Mouse (Mus musculus) brain, adult 2 months (tissue): ENCODE results near the gene Rpl38.
A peak's percentile ranks its signal among the peaks of the same experiment; 100 is the strongest.
"Not testable (repeated sequence)": the region's sequence is repeated elsewhere in the genome, so short reads cannot be mapped to it uniquely, and the experiment has no call there.

Source experiments
- DNase-seq: peaks from one replicate; pipeline ENCODE4 v3.0.0; 2011; ENCODE audit warnings: low read depth, low spot score

Rpl38 gene

GRCm38 (mm10) chr11:114656994-114657644, 11.2 kb upstream of the Rpl38 start:
- no peak for DNase-seq

GRCm38 (mm10) chr11:114657737-114658136, 10.6 kb upstream of the Rpl38 start:
- peak; percentile 63 for DNase-seq

DNA sequence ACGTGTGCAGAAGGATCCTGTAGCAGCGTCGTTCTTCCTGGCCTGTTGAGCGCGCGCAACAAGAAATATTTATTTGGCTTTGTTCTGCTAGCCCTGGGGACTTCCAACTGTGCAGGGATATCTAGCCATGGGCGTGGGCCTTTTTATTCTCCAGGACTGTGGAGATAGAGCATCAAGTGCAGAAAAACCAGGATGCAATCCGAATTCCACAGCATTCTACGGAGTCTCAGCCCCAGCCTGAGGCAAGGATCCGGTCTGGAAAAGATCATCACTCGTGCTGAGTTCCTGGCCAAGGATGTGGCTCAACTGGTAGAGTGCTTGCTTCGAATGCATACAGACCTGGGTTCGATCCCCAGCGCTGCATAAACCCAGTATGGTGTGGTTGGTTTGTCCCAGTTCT, 6.2 kb upstream of the Rpl38 start:
- DNase-seq = no peak

DNA sequence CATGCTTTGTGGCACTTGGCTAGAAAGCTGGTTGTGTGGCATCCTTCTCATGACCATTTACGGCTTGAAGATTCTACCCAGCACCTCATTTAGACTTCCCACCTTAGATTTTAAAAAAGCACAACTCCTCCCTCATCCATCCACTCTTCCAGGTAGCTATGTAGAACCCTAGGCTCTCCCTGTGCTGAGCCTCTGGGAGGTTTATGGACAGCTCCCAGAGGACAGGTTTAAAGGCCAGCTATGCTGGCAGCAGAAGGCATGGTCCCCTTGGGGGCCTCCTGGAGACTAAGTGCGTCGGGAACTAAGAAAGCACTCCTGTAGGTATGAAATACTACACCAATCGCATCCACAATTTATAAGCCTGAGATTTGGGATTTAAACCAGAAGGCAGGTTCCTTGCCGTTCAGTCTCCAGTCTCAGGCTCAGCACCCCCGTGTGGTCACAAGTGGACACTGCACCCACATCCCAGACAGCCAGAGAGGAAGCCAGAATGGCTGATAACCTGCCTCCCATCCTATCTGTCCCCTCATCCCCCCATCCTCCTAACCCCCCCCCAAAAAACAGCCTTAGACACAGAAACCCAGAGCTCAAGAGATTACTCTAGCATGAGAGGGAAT, 5.5 kb upstream of the Rpl38 start:
- DNase-seq = peak; percentile 76

DNA sequence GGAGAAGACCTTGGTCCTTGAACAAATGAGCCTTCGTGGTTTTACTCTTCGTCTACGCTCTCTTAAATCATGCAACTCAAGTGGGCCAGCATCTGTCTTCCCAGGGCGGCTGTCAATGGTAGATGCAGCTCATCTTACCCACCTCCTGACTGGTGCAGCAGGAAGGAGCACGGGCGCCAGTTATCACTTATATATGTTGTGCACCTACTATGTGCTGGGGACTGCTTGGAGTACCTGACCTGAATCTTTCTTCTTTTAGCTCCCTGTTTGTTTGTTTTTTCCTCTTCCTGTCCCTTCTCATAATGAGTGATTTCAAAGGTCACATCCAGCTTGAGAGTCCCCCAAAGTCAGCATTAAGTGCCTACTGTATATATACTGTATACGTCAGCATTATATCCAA, 4.2 kb upstream of the Rpl38 start:
- DNase-seq = no peak

- DNase-seq = no peak
Observed at GRCm38 (mm10) chr11:114665463-114665862, 2.9 kb upstream of the Rpl38 start.

- DNase-seq = no peak
Observed at GRCm38 (mm10) chr11:114666786-114667185, 1.5 kb upstream of the Rpl38 start.

GRCm38 (mm10) chr11:114667236-114667931, 940 bp upstream of the Rpl38 start:
- DNase-seq = no peak

DNA sequence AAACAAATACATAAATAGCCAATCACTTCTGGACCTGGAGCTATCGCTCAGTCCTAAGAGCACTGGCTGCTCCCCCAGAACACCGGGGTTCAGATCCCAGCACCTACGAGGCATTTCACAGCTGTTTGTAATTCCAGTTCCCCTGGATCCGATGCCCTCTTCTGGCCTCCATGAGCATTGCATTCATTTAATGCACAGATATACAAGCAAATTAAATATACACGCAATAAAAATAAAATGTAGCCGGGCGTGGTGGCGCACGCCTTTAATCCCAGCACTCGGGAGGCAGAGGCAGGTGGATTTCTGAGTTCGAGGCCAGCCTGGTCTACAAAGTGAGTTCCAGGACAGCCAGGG, 415 bp upstream of the Rpl38 start:
- DNase-seq = peak; percentile 46

GRCm38 (mm10) chr11:114668741-114669623, 658 bp downstream of the Rpl38 start:
- DNase-seq = peak; percentile 93

- no peak for DNase-seq
Observed at GRCm38 (mm10) chr11:114669651-114670168, 1.4 kb downstream of the Rpl38 start.

DNA sequence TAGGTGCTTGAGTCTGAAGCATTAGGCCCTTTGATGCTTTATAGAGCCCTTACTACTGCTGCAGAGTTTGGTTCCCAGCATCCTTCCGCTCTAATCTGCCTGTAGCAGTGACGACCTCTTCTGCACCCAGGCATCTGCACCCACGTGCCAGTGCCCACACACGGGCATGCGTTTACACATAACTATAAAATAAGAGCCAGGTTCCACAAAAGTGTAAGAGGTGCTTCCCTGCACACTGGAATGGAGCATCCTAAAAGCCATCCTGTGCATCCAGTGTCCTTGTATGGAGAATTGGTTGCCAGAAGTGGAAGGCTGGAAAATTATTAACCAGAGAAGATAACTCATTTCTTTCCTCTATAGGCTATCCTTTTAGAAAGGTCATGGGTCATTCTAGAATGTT, 2.8 kb downstream of the Rpl38 start:
- no peak for DNase-seq

- DNase-seq = peak; percentile 74
Observed at GRCm38 (mm10) chr11:114672794-114673718, 4.7 kb downstream of the Rpl38 start.

DNA sequence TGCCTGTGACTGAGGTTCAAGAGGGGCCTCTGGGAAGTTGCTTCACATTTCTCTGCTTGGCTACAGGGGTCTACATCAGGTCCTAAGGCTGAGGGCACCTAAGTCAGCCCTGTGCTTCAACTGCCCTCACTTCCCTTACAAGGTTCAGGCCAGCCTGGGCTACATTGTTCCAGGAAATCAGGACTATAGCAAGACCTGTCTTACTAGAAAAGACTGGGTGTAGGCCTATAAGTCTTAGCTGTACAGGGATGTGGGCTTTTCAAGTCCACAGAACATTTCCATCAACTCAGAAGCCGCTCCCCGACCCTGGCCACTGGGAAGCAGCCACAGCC, 5.4 kb downstream of the Rpl38 start:
- no peak for DNase-seq

GRCm38 (mm10) chr11:114674180-114674579, 5.9 kb downstream of the Rpl38 start:
- DNase-seq = no peak

DNA sequence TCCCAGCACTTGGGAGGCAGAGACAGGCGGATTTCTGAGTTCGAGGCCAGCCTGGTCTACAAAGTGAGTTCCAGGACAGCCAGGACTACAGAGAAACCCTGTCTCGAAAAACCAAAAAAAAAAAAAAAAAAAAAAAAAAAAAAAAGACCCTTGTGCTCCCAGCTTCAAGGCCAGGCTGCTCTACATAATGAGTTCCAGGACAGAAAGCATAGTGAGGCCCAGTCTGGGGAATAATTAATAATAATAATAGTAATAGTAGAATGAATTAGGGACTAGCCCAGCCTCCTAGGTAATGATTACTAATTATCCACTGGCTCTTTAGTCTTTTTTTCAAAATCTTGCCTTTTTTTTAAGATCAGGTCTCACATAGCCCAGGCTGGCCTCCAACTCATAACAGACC, 6.5 kb downstream of the Rpl38 start:
- not testable (repeated sequence) for DNase-seq

DNA sequence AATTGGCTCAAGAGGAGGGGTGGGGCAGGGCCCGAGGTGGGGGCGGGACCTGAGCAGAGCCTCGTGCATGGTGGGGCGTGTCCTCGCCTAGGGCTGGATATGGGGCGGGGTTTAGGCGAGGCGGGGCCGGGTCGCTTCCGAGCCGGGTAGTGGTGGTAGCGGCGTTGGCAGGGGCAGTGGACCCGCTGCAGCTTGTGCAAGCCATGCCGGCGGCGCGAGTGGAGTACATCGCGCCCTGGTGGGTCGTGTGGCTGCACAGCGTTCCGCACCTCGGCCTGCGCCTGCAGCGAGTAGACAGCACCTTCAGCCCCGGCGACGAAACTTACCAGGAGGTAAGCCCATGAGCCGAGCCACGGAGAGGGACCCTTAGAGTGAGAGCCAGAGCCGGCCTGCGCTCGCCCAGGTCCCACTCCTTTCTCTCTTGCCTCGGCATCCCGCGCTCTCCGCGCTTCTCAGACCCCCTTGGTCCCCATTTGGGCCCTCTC, 7.1 kb downstream of the Rpl38 start, which contains the start of gene Ttyh2:
Gene Ttyh2, plus strand, starts transcription at position 91 of the 485 bp plus-strand sequence.
- peak; percentile 93 for DNase-seq

DNA sequence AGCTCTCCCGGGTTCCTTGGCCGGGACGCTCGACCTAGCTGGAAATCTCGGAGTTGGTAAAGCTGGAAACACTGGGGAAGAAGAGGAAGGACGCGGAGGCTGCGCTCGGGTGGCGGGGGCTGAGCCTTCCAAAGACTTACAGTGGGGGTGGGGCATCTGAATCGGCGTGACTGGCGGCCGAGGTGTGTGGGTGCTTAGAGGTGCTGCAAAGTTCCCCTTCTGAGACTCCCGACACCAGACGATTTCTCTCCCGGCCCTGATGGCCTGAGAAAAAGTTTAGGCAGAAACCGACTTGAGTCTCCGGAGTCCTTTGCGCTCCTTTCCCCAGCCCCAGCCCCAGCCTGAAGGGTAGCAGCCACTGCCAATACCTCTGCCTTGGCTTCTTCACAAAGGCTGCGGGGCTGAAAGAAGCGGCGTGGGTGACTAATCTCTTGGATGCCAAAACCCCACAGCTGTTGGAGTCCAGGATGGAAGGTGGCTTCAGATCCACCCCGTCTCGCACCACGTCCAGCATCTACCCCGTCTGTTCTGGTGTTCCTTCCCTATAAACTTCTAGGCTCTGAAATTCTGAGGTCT, 7.6 kb downstream of the Rpl38 start:
- DNase-seq = peak; percentile 71

- peak; percentile 39 for DNase-seq
Observed at GRCm38 (mm10) chr11:114676431-114676830, 8.1 kb downstream of the Rpl38 start.

- DNase-seq = no peak
Observed at GRCm38 (mm10) chr11:114676896-114677530, 8.7 kb downstream of the Rpl38 start.
